In the genomic region with DNA sequence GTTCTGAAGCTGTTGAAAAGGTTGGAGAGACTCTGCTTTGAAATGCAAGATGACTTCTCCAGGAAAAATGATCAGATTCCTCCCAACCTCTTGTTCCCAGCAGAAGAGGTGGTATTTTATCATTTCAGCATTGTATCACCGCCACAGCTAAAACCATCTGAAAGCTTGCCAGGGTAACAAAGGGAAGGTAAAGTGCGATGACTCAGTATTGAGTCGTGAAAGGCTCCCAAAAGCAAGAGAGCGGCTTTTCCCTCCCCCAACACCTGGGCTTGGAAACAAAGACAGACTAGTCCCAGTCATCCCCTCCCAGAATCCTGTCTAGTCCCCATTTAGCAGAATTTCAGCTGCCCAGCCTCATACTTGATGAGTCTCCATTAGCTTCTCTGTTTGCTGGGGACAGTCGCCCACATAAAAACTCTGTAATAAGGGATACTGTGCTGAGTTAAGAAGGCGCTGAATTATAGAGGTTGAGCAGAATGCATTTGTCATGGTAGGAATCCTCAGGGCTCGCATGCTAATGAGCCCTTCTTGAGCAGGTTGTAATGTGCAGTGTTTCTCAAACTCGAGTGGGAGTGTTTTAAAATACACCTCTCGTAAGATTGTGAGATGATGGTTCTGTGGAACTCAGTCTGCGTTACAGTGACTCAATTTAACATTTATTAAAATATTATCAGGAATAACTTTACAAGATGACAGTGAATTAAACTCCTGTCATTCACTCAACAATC, we compare ENCODE assay signal across 14 mouse cellular contexts.
DNase-seq lines count a peak whose midpoint lies in the region; ATAC-seq and TF ChIP-seq lines count a peak whose summit lies in the region.
"Had no signal": no experiment of that assay in that cellular context is flagged by ENCODE, and none has a peak within 500 bp of the region (broad histone marks: within the 10 kb centered on the region; RNA-seq: fewer than 3 reads in every experiment).

No protein-coding gene starts in this region.

- H3K27ac ChIP-seq in forebrain, postnatal 0 days (ENCODE audit: low read depth, low read length): 0 out of 2 replicates have a peak overlapping the region, but pooled peaks have one; percentile 2
- H3K27ac ChIP-seq in forebrain, embryonic 12.5 days: no peak overlapping the region
- H3K27ac ChIP-seq: liver, embryonic 15.5 days had no signal

- no peaks in the 10 kb centered on the region for H3K36me3 ChIP-seq in forebrain, postnatal 0 days (ENCODE audit: insufficient read depth)
- no peaks in the 10 kb centered on the region for H3K36me3 ChIP-seq in forebrain, embryonic 12.5 days (replicated peaks)
- H3K36me3 ChIP-seq: G1E; liver, embryonic 15.5 days had no signal

- no peak overlapping the region for H3K4me2 ChIP-seq in forebrain, postnatal 0 days (ENCODE audit: low read depth)
- H3K4me2 ChIP-seq in forebrain, embryonic 12.5 days: no peak overlapping the region
- H3K4me2 ChIP-seq: liver, embryonic 15.5 days had no signal

- TF ChIP-seq CTCF in forebrain, postnatal 0 days (IDR thresholded peaks at IDR 0.05; ENCODE audit: low read depth): no peak

- no peaks in the 10 kb centered on the region for H3K4me1 ChIP-seq in forebrain, postnatal 0 days (ENCODE audit: insufficient read depth)
- H3K4me1 ChIP-seq in forebrain, embryonic 12.5 days: no peaks in the 10 kb centered on the region
- H3K4me1 ChIP-seq: liver, embryonic 15.5 days had no signal

- no peaks in the 10 kb centered on the region for H3K9me3 ChIP-seq in forebrain, postnatal 0 days (ENCODE audit: low read length)
- H3K9me3 ChIP-seq in forebrain, embryonic 12.5 days: peaks cover 5% of the 10 kb centered on the region
- H3K9me3 ChIP-seq: liver, embryonic 15.5 days had no signal

- peak; percentile 75 for ATAC-seq in forebrain, postnatal 0 days
- ATAC-seq in forebrain, embryonic 12.5 days (ENCODE audit: low FRiP score): no peak
- ATAC-seq: activated CD4-positive, CD25-positive, alpha-beta regulatory T cell, adult 4 months had no signal

- no peak overlapping the region for H3K9ac ChIP-seq in forebrain, postnatal 0 days
- H3K9ac ChIP-seq in forebrain, embryonic 12.5 days: no peak overlapping the region
- H3K9ac ChIP-seq: liver, embryonic 15.5 days had no signal

- peak; percentile 17 for DNase-seq in forebrain, postnatal 0 days
- DNase-seq in kidney, adult 18-20 months: peak; percentile 0
- no peak for DNase-seq in kidney, postnatal 10 days
- DNase-seq in right cerebral cortex, adult 2 months (ENCODE audit: low spot score in 2 of 2): peak; percentile 6 to 21
- DNase-seq in right cerebral cortex, postnatal 36 days (ENCODE audit: low spot score in 2 of 2): no peak
- peak; percentile 19 for DNase-seq in telencephalon, adult 2 months (ENCODE audit: low read depth, low spot score)
- DNase-seq in layer of hippocampus, adult 11-12 months (ENCODE audit: low spot score): no peak
- DNase-seq: kidney, adult 9 months; layer of hippocampus, postnatal 36 days; thymus, adult 2 months had no signal

- H3K4me3 ChIP-seq in forebrain, postnatal 0 days (ENCODE audit: low read depth, low read length): no peak overlapping the region
- H3K4me3 ChIP-seq in forebrain, embryonic 12.5 days (replicated peaks): no peak overlapping the region
- H3K4me3 ChIP-seq: liver, embryonic 15.5 days had no signal

- H3K27me3 ChIP-seq in forebrain, postnatal 0 days (ENCODE audit: insufficient read depth, low read length): no peaks in the 10 kb centered on the region
- H3K27me3 ChIP-seq in forebrain, embryonic 12.5 days: no peaks in the 10 kb centered on the region
- H3K27me3 ChIP-seq: liver, embryonic 15.5 days had no signal

- 36% methylated on average over 10 of the region's 10 CpGs for WGBS in forebrain, postnatal 0 days
- WGBS in forebrain, embryonic 12.5 days: 41% methylated on average over 10 of the region's 10 CpGs

Comparison
In these comparisons a context has a peak if more than half of its experiments do, and no peak if none do; other contexts are left out.
1. DNase-seq: peak in forebrain, postnatal 0 days (single experiment), kidney, adult 18-20 months (single experiment), right cerebral cortex, adult 2 months (2 of 2) and telencephalon, adult 2 months (single experiment); none in kidney, postnatal 10 days (single experiment), right cerebral cortex, postnatal 36 days (0 of 2) and layer of hippocampus, adult 11-12 months (single experiment).